ENCODE assay signal across 12 mouse cellular contexts in genomic region chr8:31315359-31315705, GRCm38 (mm10).
A peak's percentile ranks its signal among the peaks of the same experiment; 100 is the strongest.
DNase-seq lines count a peak whose midpoint lies in the region; ATAC-seq lines count a peak whose summit lies in the region.
"Had no signal": no experiment of that assay in that cellular context is flagged by ENCODE, and none has a peak within 500 bp of the region (broad histone marks: within the 10 kb centered on the region; RNA-seq: fewer than 3 reads in every experiment).

No protein-coding gene starts in this region.

- 59% methylated on average over 8 of the region's 8 CpGs for WGBS in embryonic facial prominence, embryonic 11.5 days
- 61% methylated on average over 8 of the region's 8 CpGs for WGBS in embryonic facial prominence, embryonic 10.5 days
- WGBS in kidney, embryonic 14.5 days: 46% methylated on average over 8 of the region's 8 CpGs

- peaks cover 2% of the 10 kb centered on the region; the same call in 1 of the 2 replicates for H3K4me1 ChIP-seq in embryonic facial prominence, embryonic 11.5 days (ENCODE audit: control insufficient read depth, insufficient read depth, low read length)
- peaks cover 13% of the 10 kb centered on the region for H3K4me1 ChIP-seq in embryonic facial prominence, embryonic 10.5 days
- no peaks in the 10 kb centered on the region for H3K4me1 ChIP-seq in kidney, embryonic 14.5 days (ENCODE audit: control insufficient read depth, insufficient read depth, low read length)

- ATAC-seq in embryonic facial prominence, embryonic 11.5 days (replicated peaks; ENCODE audit: insufficient number of reproducible peaks, low FRiP score, low TSS enrichment, low read depth): peak; percentile 76
- ATAC-seq in kidney, embryonic 14.5 days (ENCODE audit: low FRiP score, low TSS enrichment): peak; percentile 52; the same call in 1 of the 2 replicates

- H3K36me3 ChIP-seq in embryonic facial prominence, embryonic 11.5 days (replicated peaks; ENCODE audit: control insufficient read depth, insufficient read depth, low read depth, low read length): no peaks in the 10 kb centered on the region
- H3K36me3 ChIP-seq in embryonic facial prominence, embryonic 10.5 days (replicated peaks): no peaks in the 10 kb centered on the region
- no peaks in the 10 kb centered on the region for H3K36me3 ChIP-seq in kidney, embryonic 14.5 days (ENCODE audit: control insufficient read depth, insufficient read depth, low read length)
- H3K36me3 ChIP-seq: embryonic facial prominence, embryonic 12.5 days had no signal

- no peak overlapping the region for H3K27ac ChIP-seq in embryonic facial prominence, embryonic 11.5 days (replicated peaks; ENCODE audit: low read depth, low read length)
- no peak overlapping the region for H3K27ac ChIP-seq in embryonic facial prominence, embryonic 10.5 days (replicated peaks)
- H3K27ac ChIP-seq in kidney, embryonic 14.5 days (ENCODE audit: low read depth, low read length): no peak overlapping the region
- H3K27ac ChIP-seq: embryonic facial prominence, embryonic 12.5 days; gastrocnemius, adult 2 months; liver, embryonic 14.5 days had no signal

- H3K4me3 ChIP-seq in embryonic facial prominence, embryonic 11.5 days (ENCODE audit: low read depth, low read length): no peak overlapping the region
- H3K4me3 ChIP-seq in embryonic facial prominence, embryonic 10.5 days: no peak overlapping the region
- no peak overlapping the region for H3K4me3 ChIP-seq in kidney, embryonic 14.5 days (ENCODE audit: low read length)
- H3K4me3 ChIP-seq: embryonic facial prominence, embryonic 12.5 days; gastrocnemius, adult 2 months had no signal

- no peaks in the 10 kb centered on the region for H3K27me3 ChIP-seq in embryonic facial prominence, embryonic 11.5 days (ENCODE audit: control insufficient read depth, insufficient read depth, low read length)
- no peaks in the 10 kb centered on the region for H3K27me3 ChIP-seq in embryonic facial prominence, embryonic 10.5 days (replicated peaks; ENCODE audit: low read depth, poor library complexity, severe bottlenecking)
- H3K27me3 ChIP-seq in kidney, embryonic 14.5 days (ENCODE audit: control insufficient read depth, insufficient read depth, low read length): no peaks in the 10 kb centered on the region
- H3K27me3 ChIP-seq: embryonic facial prominence, embryonic 12.5 days had no signal

- H3K4me2 ChIP-seq in embryonic facial prominence, embryonic 11.5 days (ENCODE audit: low read depth, low read length): no peak overlapping the region
- H3K4me2 ChIP-seq in kidney, embryonic 14.5 days (replicated peaks; ENCODE audit: low read depth, low read length): no peak overlapping the region
- H3K4me2 ChIP-seq: embryonic facial prominence, embryonic 12.5 days had no signal

- H3K9ac ChIP-seq in embryonic facial prominence, embryonic 11.5 days (replicated peaks; ENCODE audit: low read length): no peak overlapping the region
- no peak overlapping the region for H3K9ac ChIP-seq in kidney, embryonic 14.5 days (ENCODE audit: low read depth, low read length)
- H3K9ac ChIP-seq: embryonic facial prominence, embryonic 12.5 days; liver, embryonic 14.5 days had no signal

- H3K9me3 ChIP-seq in embryonic facial prominence, embryonic 11.5 days (replicated peaks; ENCODE audit: control insufficient read depth, low read length): no peaks in the 10 kb centered on the region
- H3K9me3 ChIP-seq in embryonic facial prominence, embryonic 10.5 days: no peaks in the 10 kb centered on the region
- peaks cover 4% of the 10 kb centered on the region; the same call in 1 of the 2 replicates for H3K9me3 ChIP-seq in kidney, embryonic 14.5 days (ENCODE audit: control insufficient read depth, low read length)

- DNase-seq in embryonic facial prominence, embryonic 11.5 days (ENCODE audit: low spot score): peak; percentile 5
- no peak for DNase-seq in embryonic facial prominence, embryonic 10.5 days (ENCODE audit: low spot score)
- no peak for DNase-seq in kidney, adult 11 months
- DNase-seq in testis, postnatal 10 days (ENCODE audit: low spot score): peak; percentile 39
- no peak for DNase-seq in testis, postnatal 14 days (ENCODE audit: low spot score)
- no peak for DNase-seq in urinary bladder, postnatal 4 days (ENCODE audit: low spot score in 2 of 2)
- no peak for DNase-seq in layer of hippocampus, adult 9-11 months
- DNase-seq: gastrocnemius, adult 2 months; thymus, postnatal 25 days had no signal

Comparison
In these comparisons a context has a peak if more than half of its experiments do, and no peak if none do; other contexts are left out.
1. DNase-seq: peak in embryonic facial prominence, embryonic 11.5 days (single experiment) and testis, postnatal 10 days (single experiment); none in embryonic facial prominence, embryonic 10.5 days (single experiment), kidney, adult 11 months (single experiment), testis, postnatal 14 days (single experiment), urinary bladder, postnatal 4 days (0 of 2) and layer of hippocampus, adult 9-11 months (single experiment).